Mouse (Mus musculus) ovary, postnatal 14 days (tissue): ENCODE measurements at regions not wholly inside any gene's neighbourhood (a gene's known extent, or its start where the extent isn't known, plus 50 kb on each side); places are given as distances from the start of the nearest gene placed in this dataset.

Source experiments
- DNase-seq: peaks from one replicate; pipeline ENCODE4 v3.0.0; 2022; ENCODE audit warnings: low spot score

GRCm38 (mm10) chr4:8374061-8374460, 135.2 kb upstream of the Car8 start:
- DNase-seq, result no peak

GRCm38 (mm10) chr4:8372069-8372468, 133.2 kb upstream of the Car8 start:
- no peak for DNase-seq

GRCm38 (mm10) chr4:8370786-8371185, 131.9 kb upstream of the Car8 start:
- no peak for DNase-seq

- DNase-seq, result peak; percentile 21
Measured at GRCm38 (mm10) chr4:8367487-8368276, 128.8 kb upstream of the Car8 start.

GRCm38 (mm10) chr4:8366978-8367377, 128.1 kb upstream of the Car8 start:
- no peak for DNase-seq

GRCm38 (mm10) chr4:8362409-8362808, 123.6 kb upstream of the Car8 start:
- no peak for DNase-seq

- DNase-seq, result no peak
Measured at GRCm38 (mm10) chr4:8361931-8362330, 123.1 kb upstream of the Car8 start.

GRCm38 (mm10) chr4:8361305-8361704, 122.5 kb upstream of the Car8 start:
- no peak for DNase-seq

- no peak for DNase-seq
Measured at GRCm38 (mm10) chr4:8357443-8357842, 118.6 kb upstream of the Car8 start.

- no peak for DNase-seq
Measured at GRCm38 (mm10) chr4:8341928-8342327, 103.1 kb upstream of the Car8 start.

- no peak for DNase-seq
Measured at GRCm38 (mm10) chr4:8309241-8309987, 70.6 kb upstream of the Car8 start.

GRCm38 (mm10) chr4:8292563-8292962, 53.7 kb upstream of the Car8 start:
- no peak for DNase-seq

GRCm38 (mm10) chr4:8291528-8292492, 53.0 kb upstream of the Car8 start:
- no peak for DNase-seq

GRCm38 (mm10) chr4:8289901-8290300, 51.1 kb upstream of the Car8 start:
- no peak for DNase-seq
